Mouse (Mus musculus): Measurements from ENCODE around the gene Ghrhr.

- TF ChIP-seq CTCF (IDR thresholded peaks at IDR 0.05 in 2 of 3, conservative IDR thresholded peaks at IDR 0.05 in 1 of 3; ENCODE audit: control insufficient read depth in 1 of 3, insufficient read depth in 1 of 3, low read depth in 2 of 3, low read length in 3 of 3, poor library complexity in 1 of 3, severe bottlenecking in 1 of 3): peak; percentile 40 to 87 (median 68)
- no peak for TF ChIP-seq POLR2A (IDR thresholded peaks at IDR 0.05; ENCODE audit: control insufficient read depth in 1 of 2, insufficient read depth in 1 of 2, low read depth in 1 of 2, low read length in 2 of 2, poor library complexity in 1 of 2)
- TF ChIP-seq NELFE (IDR thresholded peaks at IDR 0.05; ENCODE audit: low read depth, low read length): no peak
These were observed 17.4 kb upstream of the Ghrhr start for GRCm38 (mm10) chr6:55358731-55359143.
